Mouse (Mus musculus) retina, adult 2 months (tissue): Measurements from ENCODE around the gene Dach1.

Experiments used
- DNase-seq: peaks from one replicate; pipeline ENCODE4 v3.0.0-alpha.2; 2012; ENCODE audit warnings: low read depth, low spot score

The Dach1 gene

DNA sequence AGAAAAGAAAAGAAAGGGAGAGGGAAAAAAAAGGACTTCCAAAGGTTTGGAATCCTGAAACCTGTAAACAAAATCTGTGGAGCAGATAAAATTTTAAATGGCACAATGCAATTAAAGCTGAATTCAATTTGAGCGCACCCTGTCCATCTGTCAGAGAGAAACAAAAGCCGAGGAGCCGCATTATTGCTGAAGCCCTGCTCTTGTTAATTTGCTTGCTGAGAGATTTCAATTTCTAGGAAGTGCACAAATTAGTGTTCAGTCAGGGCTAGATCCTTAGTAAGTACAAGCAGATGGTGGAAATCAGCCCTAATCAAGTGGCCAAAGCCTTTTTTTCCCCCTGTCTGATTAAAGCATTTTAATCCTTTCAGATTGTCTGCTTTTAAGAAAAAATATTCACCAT, 60.8 kb downstream of the Dach1 start:
- peak; percentile 22 for DNase-seq

- DNase-seq: no peak
Observed at GRCm38 (mm10) chr14:98106208-98106607, 63.4 kb downstream of the Dach1 start.

DNA sequence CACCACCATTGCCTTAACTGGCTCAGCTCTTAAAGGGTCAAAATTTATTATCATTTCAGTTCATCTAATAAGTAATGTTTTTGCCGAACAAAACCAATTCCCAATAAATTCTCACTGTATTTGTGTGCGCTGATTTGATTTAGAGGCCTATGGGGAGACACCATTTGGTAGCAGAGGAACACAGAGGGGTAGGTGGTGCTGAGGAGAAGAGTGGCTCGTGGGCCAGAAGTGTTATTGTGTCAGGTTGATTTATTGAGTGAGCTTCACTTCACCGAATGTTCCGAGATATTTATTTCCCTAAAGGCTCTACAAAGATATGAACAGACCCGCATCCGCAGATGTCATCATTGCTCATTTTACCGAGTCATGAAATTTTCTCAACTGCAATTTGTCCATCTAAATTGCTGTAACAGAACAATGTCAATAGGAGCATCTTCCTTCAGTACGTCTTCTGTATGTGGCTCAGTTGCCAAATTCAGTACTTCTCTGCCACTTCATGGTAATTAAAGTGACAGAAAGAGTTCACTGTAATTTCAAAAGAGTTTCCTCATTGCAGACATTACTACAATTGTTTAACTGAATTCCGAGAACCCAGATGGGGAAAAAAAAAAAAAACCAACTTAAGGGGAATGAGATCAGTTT, 65.1 kb downstream of the Dach1 start:
- no peak for DNase-seq

- DNase-seq: no peak
Observed at GRCm38 (mm10) chr14:98095229-98095628, 74.3 kb downstream of the Dach1 start.

- DNase-seq: no peak
Observed at GRCm38 (mm10) chr14:98089246-98089645, 80.3 kb downstream of the Dach1 start.

- no peak for DNase-seq
Observed at GRCm38 (mm10) chr14:98087355-98087754, 82.2 kb downstream of the Dach1 start.

DNA sequence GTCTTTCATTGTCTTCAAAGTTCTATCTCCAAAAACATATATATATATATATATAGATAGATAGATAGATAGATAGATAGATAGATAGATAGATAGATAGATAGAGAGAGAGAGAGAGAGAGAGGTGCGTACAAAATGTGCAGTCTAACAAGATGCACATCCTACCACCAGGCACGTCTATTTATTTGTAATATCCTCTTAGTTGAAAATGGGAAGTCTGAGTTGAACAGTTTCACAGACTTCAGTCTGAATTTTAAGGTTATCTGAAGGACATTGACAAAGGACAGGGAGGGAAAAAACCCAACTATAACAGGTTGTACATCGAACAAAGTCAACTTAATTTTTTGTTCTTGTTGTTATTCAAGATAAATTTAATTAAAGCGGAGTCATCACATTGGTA, 82.8 kb downstream of the Dach1 start:
- DNase-seq: no peak

GRCm38 (mm10) chr14:98085141-98085540, 84.4 kb downstream of the Dach1 start:
- no peak for DNase-seq

GRCm38 (mm10) chr14:98084720-98085119, 84.8 kb downstream of the Dach1 start:
- DNase-seq: no peak

GRCm38 (mm10) chr14:98083419-98083818, 86.1 kb downstream of the Dach1 start:
- no peak for DNase-seq

- no peak for DNase-seq
Observed at GRCm38 (mm10) chr14:98080014-98080413, 89.6 kb downstream of the Dach1 start.

DNA sequence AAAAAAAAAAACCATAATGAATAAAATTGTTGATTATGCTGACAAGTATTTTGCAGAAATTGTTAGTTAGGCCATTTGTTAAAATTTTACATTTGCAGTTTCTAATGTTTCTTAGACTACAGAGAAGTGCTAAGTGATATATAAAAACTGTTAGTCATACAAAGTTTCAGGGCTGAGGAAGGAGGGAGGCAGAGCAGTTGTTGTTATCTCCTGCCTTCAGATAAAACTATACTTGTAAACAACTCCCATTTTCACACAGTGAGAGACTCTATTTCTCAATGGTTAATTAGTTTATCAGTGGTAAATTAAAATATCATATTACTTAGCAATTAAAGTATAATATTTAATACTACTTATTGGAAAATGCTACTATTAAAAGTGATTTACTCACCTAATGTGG, 91.6 kb downstream of the Dach1 start:
- DNase-seq: no peak

DNA sequence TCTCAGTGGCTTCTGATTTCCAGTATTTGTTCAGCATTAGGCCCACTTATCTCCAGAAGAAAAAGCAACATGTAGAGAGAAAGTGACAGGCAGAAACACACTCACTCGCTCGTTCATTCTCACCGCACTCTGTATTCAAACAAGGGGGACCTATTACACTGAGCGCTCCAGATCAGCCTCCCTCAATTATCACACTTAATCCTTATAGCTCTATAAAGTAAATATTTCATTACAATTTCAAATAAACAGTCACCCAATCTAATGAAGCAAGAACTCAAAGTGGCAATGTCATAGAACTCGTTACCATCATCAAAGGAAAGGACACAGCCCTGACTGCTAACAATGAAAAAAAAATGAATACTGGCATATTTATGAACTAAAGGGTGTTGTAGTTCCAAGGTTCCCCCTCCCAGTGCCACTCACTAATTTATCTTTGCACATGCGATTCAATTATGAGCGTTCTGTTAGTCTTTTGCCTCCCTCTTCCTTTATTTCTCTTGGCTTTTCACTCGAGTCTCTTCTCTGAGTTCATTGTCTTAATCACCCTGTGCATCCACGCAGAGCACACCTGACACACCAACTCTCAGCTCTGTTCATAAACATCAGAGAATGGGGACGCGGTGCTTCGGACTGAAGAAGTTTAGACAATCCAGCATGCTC, 96.0 kb downstream of the Dach1 start:
- DNase-seq: no peak

GRCm38 (mm10) chr14:98072647-98073420, 96.7 kb downstream of the Dach1 start:
- DNase-seq: no peak

DNA sequence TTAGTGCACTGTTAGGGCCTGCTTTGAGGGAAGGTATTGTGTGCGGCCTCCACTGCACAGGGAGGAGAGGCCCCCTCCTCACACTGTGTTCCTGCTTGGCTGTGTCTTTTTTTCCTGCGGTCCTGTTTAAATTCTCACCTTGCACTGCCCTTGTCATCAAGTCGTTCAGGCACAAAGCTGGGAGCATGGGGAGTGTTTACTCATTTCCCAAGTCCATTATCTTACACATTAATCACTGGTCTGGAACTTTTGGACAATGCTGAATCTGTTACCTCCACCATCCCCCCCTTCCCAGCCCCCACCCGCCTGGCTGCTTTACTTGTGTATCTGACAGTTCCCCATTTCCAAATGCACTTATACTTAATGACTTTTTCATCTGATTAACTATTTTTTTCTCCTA, 97.7 kb downstream of the Dach1 start:
- DNase-seq: no peak

GRCm38 (mm10) chr14:98067273-98067905, 102.2 kb downstream of the Dach1 start:
- no peak for DNase-seq

DNA sequence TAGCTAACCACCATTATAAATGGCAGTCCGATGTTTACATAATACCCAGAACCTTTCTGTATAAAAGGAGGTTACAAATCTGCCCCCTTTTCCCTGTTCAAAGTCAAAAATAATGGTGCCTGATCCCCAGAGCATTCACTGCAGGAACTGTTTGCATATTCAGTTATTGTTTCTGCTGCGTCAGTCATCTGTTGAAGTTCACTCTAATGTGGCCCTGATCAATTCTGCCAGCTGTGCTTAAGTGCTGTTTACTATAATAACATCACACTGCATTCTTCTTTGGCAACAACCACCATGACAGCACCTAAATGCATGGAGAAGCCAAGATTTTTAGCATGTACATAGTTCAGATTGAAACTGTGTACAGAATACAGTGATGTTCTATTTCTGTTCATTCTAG, 105.4 kb downstream of the Dach1 start:
- DNase-seq: no peak

DNA sequence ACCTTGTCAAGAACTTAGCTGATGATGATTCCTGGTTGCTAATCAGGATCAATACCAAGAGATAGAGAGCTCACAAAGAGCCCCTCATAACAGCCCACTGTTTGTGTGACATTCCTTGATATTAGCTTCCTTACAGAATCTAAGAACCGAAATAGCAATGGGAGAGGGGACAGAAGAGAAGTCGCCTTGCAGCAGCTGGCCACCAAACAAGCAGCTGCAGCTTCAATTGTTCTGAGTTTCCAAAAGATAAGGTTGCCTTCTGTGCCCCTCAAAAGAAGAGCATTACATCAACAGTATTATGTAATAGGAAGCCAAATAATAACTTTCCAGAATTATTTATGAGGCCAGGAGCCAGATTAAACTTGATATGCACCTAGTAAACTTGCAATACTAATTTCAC, 120.2 kb downstream of the Dach1 start:
- no peak for DNase-seq

DNA sequence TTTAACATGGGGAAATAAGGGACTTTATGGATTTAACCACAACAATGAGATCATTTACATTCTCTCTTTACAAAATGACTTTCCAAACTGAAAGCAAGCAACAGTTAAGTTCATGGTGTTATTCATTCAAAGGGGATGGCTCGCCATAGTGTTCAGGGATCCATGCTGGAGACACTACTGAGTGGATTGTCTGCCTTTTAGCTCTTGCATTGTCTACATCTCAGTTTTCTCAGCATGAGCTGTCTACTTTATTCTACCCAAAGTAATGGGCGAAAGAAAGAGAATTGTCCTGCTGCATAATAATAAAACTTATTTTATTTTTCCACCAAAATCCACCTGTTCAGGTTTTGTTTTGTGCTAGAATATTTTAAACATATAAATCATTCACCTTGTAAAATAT, 121.2 kb downstream of the Dach1 start:
- no peak for DNase-seq

DNA sequence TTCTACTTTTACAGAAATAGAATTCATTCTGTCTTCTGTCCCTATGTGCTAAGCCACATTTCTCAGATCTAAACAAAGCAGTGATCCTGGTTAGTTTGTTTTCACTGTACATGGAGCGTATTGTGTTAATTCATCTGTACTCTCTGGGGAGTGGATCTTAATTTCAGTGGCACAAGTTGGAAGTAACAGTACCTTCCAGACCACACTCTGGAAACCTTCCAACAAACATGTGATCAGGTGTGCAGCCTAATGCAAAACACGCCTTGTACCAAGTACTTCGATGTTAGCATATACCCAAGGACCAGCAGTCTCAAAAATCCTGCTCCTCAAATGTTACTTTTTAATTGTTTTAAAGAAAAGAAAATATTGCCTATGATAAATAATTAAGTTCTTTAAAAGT, 121.9 kb downstream of the Dach1 start:
- DNase-seq: no peak

DNA sequence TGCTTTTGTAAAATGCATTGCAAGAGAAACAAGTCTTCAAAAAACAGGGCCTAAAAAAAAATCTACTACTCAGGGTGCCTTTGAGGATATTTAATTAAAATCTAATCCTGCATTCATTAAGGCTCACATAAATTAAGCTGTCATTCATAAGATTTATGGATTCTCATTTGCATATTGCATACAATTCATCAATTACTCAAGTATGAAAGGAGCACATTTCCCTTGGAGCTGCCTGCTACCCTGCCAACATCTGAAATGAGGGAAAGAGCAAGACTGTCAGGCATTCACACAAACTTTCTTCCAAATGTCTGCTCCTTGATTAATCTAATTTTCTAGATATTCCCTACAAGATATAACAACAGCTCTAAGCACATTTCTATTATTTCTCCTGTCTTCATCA, 122.6 kb downstream of the Dach1 start:
- no peak for DNase-seq

DNA sequence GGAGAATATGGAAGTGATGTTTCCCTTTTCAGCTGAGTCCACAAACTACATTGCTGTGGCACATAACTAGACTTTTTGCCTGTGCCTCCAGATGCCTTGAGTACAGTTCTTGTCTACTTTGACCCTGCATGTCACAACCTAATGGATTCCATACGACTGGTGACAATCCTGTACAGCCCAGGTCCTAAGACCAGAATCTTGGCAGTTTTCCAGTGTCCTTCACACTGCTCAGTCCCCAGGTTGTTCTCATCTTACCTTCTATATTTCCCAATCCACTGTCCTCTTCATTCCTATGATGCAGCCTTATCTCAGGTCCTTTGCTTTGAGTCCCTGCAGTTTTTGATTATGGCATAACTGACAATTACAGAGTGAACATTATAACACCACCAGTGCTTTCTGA, 131.0 kb downstream of the Dach1 start:
- no peak for DNase-seq
